Mouse (Mus musculus) midbrain, embryonic 16.5 days (tissue): ENCODE results near the gene Ptpn1. TPM values are rescaled to one million over a fixed set of nuclear protein-coding genes. Genes with fewer than 3 reads are reported as not detected.

Source experiments
- ATAC-seq: fragments of 200-750 bp; cut with Nextera tagmentation; 2 replicates; pipeline ENCODE4 v1.8.0; 2017; ENCODE audit warnings: moderate TSS enrichment
- H3K27ac ChIP-seq: fragments of 300-500 bp; sonication (generic); 2 replicates; pipeline ENCODE4 v1.5.1; 2014; ENCODE audit warnings: mild to moderate bottlenecking, low read length, mixed read lengths
- H3K27me3 ChIP-seq: fragments of 300-500 bp; sonication (generic); 2 replicates; pipeline ENCODE4 v1.6.1; 2014; ENCODE audit warnings: low read depth, low read length, mixed read lengths; ENCODE audit not compliant: control insufficient read depth, insufficient read depth
- H3K36me3 ChIP-seq: fragments of 300-500 bp; sonication (generic); 2 replicates; pipeline ENCODE4 v1.6.1; 2014; ENCODE audit warnings: mild to moderate bottlenecking, low read length, moderate library complexity, mixed read lengths; ENCODE audit not compliant: control insufficient read depth, insufficient read depth
- H3K4me1 ChIP-seq: fragments of 300-500 bp; sonication (generic); 2 replicates; pipeline ENCODE4 v1.6.1; 2014; ENCODE audit warnings: mild to moderate bottlenecking, low read length, mixed read lengths; ENCODE audit not compliant: control insufficient read depth, insufficient read depth
- H3K4me2 ChIP-seq: fragments of 300-500 bp; sonication (generic); 2 replicates; pipeline ENCODE4 v1.6.1; 2014; ENCODE audit warnings: mild to moderate bottlenecking, low read length, mixed read lengths
- H3K4me3 ChIP-seq: fragments of 300-500 bp; sonication (generic); 2 replicates; pipeline ENCODE4 v1.5.1; 2014; ENCODE audit warnings: low read depth, mild to moderate bottlenecking, low read length, moderate library complexity, mixed read lengths
- H3K9ac ChIP-seq: fragments of 300-500 bp; sonication (generic); 2 replicates; pipeline ENCODE4 v1.6.1; 2014; ENCODE audit warnings: low read depth, low read length, mixed read lengths
- H3K9me3 ChIP-seq: fragments of 300-500 bp; sonication (generic); replicated peaks from 2 replicates; pipeline ENCODE4 v1.6.1; 2014; ENCODE audit warnings: mild to moderate bottlenecking, low read length, mixed read lengths; ENCODE audit not compliant: control insufficient read depth, poor library complexity, severe bottlenecking
- WGBS: fragments of 180-500 bp; shearing (Covaris S2); extraction: QIAGEN DNeasy Blood & Tissue Kit; methylation state at CpG from one replicate; pipeline ENCODE4 v1.1.7; 2014; 5-methylcytosine and 5-hydroxymethylcytosine counted together
- polyA plus RNA-seq: library from polyadenylated mRNA; unstranded; fragments of >200 nt; fragmentation: Nextera tagmentation; extraction: Ambion mirVana; gene quantifications from 2 replicates; pipeline ENCODE4 v1.2.1, GENCODE M21; 2015

The Ptpn1 gene
- 79.8 and 86.0 TPM in 2 replicates for polyA plus RNA-seq

DNA sequence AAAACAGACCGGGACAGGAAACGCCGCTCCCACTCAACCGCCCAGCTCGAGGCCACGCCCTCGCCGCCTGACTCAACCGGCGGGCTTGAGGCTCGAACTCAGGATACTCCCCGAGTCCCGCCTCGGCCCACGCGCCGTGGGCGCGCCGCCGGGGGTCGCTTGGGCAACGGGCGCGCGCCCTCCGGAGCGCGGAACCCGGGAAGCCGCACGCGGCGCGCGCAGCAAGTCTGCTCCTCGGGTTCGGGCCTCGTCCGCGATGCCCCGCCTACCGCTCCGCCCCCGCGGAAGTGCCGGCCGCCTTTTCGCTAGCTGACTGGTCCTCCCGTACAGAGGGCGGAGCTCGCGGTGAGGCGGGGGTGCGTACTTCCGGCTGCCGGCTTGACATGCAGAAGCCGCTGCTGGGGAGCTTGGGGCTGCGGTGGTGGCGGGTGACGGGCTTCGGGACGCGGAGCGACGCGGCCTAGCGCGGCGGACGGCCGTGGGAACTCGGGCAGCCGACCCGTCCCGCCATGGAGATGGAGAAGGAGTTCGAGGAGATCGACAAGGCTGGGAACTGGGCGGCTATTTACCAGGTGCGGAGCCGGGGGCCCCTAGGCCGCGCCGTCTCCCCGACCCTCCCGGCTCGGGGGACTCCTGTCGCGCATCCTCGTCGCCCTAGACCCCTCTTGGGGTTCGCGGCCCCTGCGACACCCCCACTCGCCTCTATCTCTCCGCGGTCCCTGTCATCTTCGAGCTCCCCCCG lies at the start of gene Ptpn1:
Ptpn1 (plus strand) TSS at position 73 of the 742 bp plus-strand sequence.
- H3K4me2 ChIP-seq, result peak within 1 kb of the TSS; percentile 84
- H3K9ac ChIP-seq, result peak within 1 kb of the TSS; percentile 92
- H3K9me3 ChIP-seq, result no peaks in the 10 kb centered on the region
- peak; percentile 96 for ATAC-seq
- under 1% methylated on average over 98 of the region's 99 CpGs for WGBS
- no peaks in the 10 kb centered on the region for H3K27me3 ChIP-seq
- H3K36me3 ChIP-seq, result no peaks in the 10 kb centered on the region
- peak within 1 kb of the TSS; percentile 90 for H3K4me3 ChIP-seq
- H3K27ac ChIP-seq, result peak within 1 kb of the TSS; percentile 81
- H3K4me1 ChIP-seq, result peaks cover 35% of the 10 kb centered on the region

GRCm38 (mm10) chr2:167886485-167886884 lies 45.4 kb upstream of the Ptpn1 start:
- Histone ChIP-seq H3K4me2 (no peak overlapping the region), H3K4me1 (peaks cover 5% of the 10 kb centered on the region; the same call in 1 of the 2 replicates), H3K9me3 (no peaks in the 10 kb centered on the region), H3K36me3 (no peaks in the 10 kb centered on the region), H3K27me3 (peaks cover 5% of the 10 kb centered on the region; the same call in 1 of the 2 replicates), H3K9ac (no peak overlapping the region), H3K4me3 (no peak overlapping the region), H3K27ac (no peak overlapping the region)
- ATAC-seq, result no peak
- WGBS, result 77% methylated on average over 7 of the region's 7 CpGs

- WGBS, result 12% methylated on average over 22 of the region's 22 CpGs
- H3K36me3 ChIP-seq, result no peaks in the 10 kb centered on the region
- H3K27me3 ChIP-seq, result peaks cover 5% of the 10 kb centered on the region; the same call in 1 of the 2 replicates
- no peaks in the 10 kb centered on the region for H3K9me3 ChIP-seq
- no peak overlapping the region; the same call in 1 of the 2 replicates for H3K9ac ChIP-seq
- ATAC-seq, result no peak
- peak overlapping the region; percentile 48 for H3K4me2 ChIP-seq
- H3K4me1 ChIP-seq, result peaks cover 5% of the 10 kb centered on the region; the same call in 1 of the 2 replicates
- H3K27ac ChIP-seq, result no peak overlapping the region
- H3K4me3 ChIP-seq, result peak overlapping the region; percentile 15
Observed at GRCm38 (mm10) chr2:167887516-167888347, 44.1 kb upstream of the Ptpn1 start.

GRCm38 (mm10) chr2:167888834-167889233 lies 43.0 kb upstream of the Ptpn1 start:
- Histone ChIP-seq H3K9ac (no peak overlapping the region), H3K27ac (no peak overlapping the region), H3K27me3 (peaks cover 5% of the 10 kb centered on the region; the same call in 1 of the 2 replicates), H3K9me3 (no peaks in the 10 kb centered on the region), H3K36me3 (no peaks in the 10 kb centered on the region), H3K4me1 (peaks cover 5% of the 10 kb centered on the region; the same call in 1 of the 2 replicates), H3K4me2 (no peak overlapping the region), H3K4me3 (no peak overlapping the region)
- WGBS, result 77% methylated on average over 6 of the region's 6 CpGs
- no peak for ATAC-seq

- 62% methylated on average over 4 of the region's 4 CpGs for whole genome bisulfite sequencing
- H3K27ac ChIP-seq, result no peak overlapping the region
- no peak overlapping the region for H3K4me2 ChIP-seq
- no peaks in the 10 kb centered on the region for H3K9me3 ChIP-seq
- H3K9ac ChIP-seq, result no peak overlapping the region
- H3K36me3 ChIP-seq, result no peaks in the 10 kb centered on the region
- no peak for ATAC-seq
- peaks cover 5% of the 10 kb centered on the region; the same call in 1 of the 2 replicates for H3K27me3 ChIP-seq
- no peak overlapping the region for H3K4me3 ChIP-seq
- H3K4me1 ChIP-seq, result peaks cover 5% of the 10 kb centered on the region; the same call in 1 of the 2 replicates
Observed at GRCm38 (mm10) chr2:167889886-167890285, 42.0 kb upstream of the Ptpn1 start.

DNA sequence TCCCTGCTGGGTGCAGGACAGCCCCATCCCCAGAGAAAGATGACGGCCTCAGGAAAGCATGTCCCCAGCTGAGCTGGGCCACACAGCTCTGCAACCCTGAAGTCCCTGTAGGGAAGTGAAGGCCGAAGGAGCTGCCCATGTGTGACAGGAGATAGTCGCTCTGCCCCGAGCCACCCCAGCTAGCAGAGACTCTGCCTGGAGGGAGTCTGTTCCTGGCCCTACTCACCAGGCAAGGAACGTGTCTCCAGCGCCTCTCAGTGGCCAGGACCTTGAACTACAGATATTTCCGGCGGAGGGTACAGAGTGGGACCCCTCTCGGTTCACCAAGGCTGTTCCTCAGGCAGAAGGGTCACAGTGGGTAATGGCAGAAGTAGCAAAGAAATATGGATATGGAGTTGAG lies 39.9 kb upstream of the Ptpn1 start:
- ATAC-seq, result peak; percentile 7; the same call in 1 of the 2 replicates
- 12% methylated on average over 9 of the region's 9 CpGs for WGBS
- peaks cover 12% of the 10 kb centered on the region; the same call in 1 of the 2 replicates for H3K27me3 ChIP-seq

GRCm38 (mm10) chr2:167893680-167894079 lies 38.2 kb upstream of the Ptpn1 start:
- Histone ChIP-seq H3K4me3 (no peak overlapping the region), H3K27me3 (peaks cover 7% of the 10 kb centered on the region; the same call in 1 of the 2 replicates), H3K9ac (no peak overlapping the region), H3K27ac (no peak overlapping the region), H3K4me2 (no peak overlapping the region), H3K9me3 (no peaks in the 10 kb centered on the region), H3K36me3 (no peaks in the 10 kb centered on the region), H3K4me1 (no peaks in the 10 kb centered on the region)
- 66% methylated on average over 10 of the region's 10 CpGs for WGBS
- ATAC-seq, result no peak

More for the DNA sequence above, 39.9 kb upstream of the Ptpn1 start:
- Histone ChIP-seq H3K4me3 (no peak overlapping the region), H3K4me1 (peaks cover 5% of the 10 kb centered on the region; the same call in 1 of the 2 replicates), H3K4me2 (no peak overlapping the region), H3K9ac (no peak overlapping the region), H3K27ac (no peak overlapping the region), H3K9me3 (no peaks in the 10 kb centered on the region), H3K36me3 (no peaks in the 10 kb centered on the region)

DNA sequence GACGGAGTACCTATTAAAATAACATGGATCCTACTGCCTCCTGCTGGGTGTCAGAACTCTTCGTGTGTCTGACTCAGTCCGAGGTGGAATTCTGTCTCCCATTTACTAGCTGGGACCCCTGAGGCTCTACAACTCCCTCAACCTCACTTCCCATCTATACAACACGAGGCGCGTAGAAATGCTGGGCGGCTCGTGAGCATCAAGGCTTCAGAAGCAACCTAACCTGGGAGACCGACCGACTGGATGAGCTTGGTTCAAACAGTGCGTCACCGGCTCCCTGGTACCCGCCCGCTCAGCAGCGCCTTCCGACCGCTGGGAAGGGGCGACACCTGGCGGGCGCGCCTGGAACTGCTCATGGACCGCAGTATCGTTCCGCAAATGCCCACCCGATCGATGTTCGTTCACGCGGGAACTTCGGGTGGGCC lies 36.9 kb upstream of the Ptpn1 start:
- no peaks in the 10 kb centered on the region for H3K9me3 ChIP-seq
- ATAC-seq, result peak; percentile 79
- no peaks in the 10 kb centered on the region for H3K36me3 ChIP-seq
- 0 out of 2 replicates have a peak overlapping the region, but pooled peaks have one; percentile 19 for H3K4me3 ChIP-seq
- H3K27me3 ChIP-seq, result peaks cover 7% of the 10 kb centered on the region; the same call in 1 of the 2 replicates
- H3K4me1 ChIP-seq, result no peaks in the 10 kb centered on the region
- H3K9ac ChIP-seq, result no peak overlapping the region
- no peak overlapping the region for H3K27ac ChIP-seq
- H3K4me2 ChIP-seq, result peak overlapping the region; percentile 40
- WGBS, result under 1% methylated on average over 30 of the region's 30 CpGs
